Mouse (Mus musculus) MEL (cell line): Measurements from ENCODE around the gene Slc12a8. TPM values are rescaled to one million over a fixed set of nuclear protein-coding genes. Genes with fewer than 3 reads are reported as not detected.

Source experiments
- DNase-seq: peaks from one replicate; pipeline ENCODE4 v3.0.0; 2011; ENCODE audit warnings: low read depth, low spot score
- H3K27ac ChIP-seq: 2 replicates; pipeline ENCODE4 v1.5.1; 2012; ENCODE audit warnings: low read depth, mild to moderate bottlenecking, control low read depth, low read length, moderate library complexity; ENCODE audit not compliant: control insufficient read depth
- H3K27me3 ChIP-seq, 2 experiments: fragments of 150-350 bp in 1 of 2; sonication (generic) in 1 of 2; 2 replicates each; pipeline ENCODE4 v1.6.1; 2012; ENCODE audit warnings: low read length in 2 of 2, mild to moderate bottlenecking in 2 of 2, improper control_type of control experiment in 1 of 2, moderate library complexity in 1 of 2; ENCODE audit not compliant: insufficient read depth in 2 of 2, control insufficient read depth in 1 of 2
- H3K36me3 ChIP-seq, 2 experiments: 2 replicates each; pipeline ENCODE4 v1.6.1; 2012 to 2014; ENCODE audit warnings: low read length in 2 of 2, improper control_type of control experiment in 1 of 2, inconsistent platforms in 1 of 2, mild to moderate bottlenecking in 1 of 2; ENCODE audit not compliant: insufficient read depth in 2 of 2, control insufficient read depth in 1 of 2
- H3K4me1 ChIP-seq, 2 experiments: fragments of 150-350 bp in 1 of 2; sonication (generic) in 1 of 2; 2 replicates each; pipeline ENCODE4 v1.6.1; 2012; ENCODE audit warnings: low read length in 2 of 2, improper control_type of control experiment in 1 of 2, mild to moderate bottlenecking in 1 of 2; ENCODE audit not compliant: insufficient read depth in 2 of 2, control insufficient read depth in 1 of 2
- H3K4me3 ChIP-seq, 2 experiments: fragments of 150-350 bp in 1 of 2; sonication (generic) in 1 of 2; 2 replicates each; pipeline ENCODE4 v1.5.1; 2012; ENCODE audit warnings: low read depth in 2 of 2, low read length in 2 of 2, mild to moderate bottlenecking in 2 of 2, moderate library complexity in 2 of 2, control low read depth in 1 of 2, improper control_type of control experiment in 1 of 2; ENCODE audit not compliant: control insufficient read depth in 1 of 2, insufficient read depth in 1 of 2
- H3K79me2 ChIP-seq: 2 replicates; pipeline ENCODE4 v1.6.1; 2012; ENCODE audit warnings: mild to moderate bottlenecking, low read length, moderate library complexity; ENCODE audit not compliant: control insufficient read depth, poor library complexity, insufficient read depth
- H3K9ac ChIP-seq: 2 replicates; pipeline ENCODE4 v1.6.1; 2012; ENCODE audit warnings: low read depth, mild to moderate bottlenecking, control low read depth, low read length, moderate library complexity; ENCODE audit not compliant: control insufficient read depth, poor library complexity, severe bottlenecking
- H3K9me3 ChIP-seq: fragments of 150-350 bp; sonication (generic); replicated peaks from 2 replicates; pipeline ENCODE4 v1.6.1; 2012; ENCODE audit warnings: mild to moderate bottlenecking, low read length, improper control_type of control experiment, moderate library complexity; ENCODE audit not compliant: insufficient read depth
- BHLHE40 ChIP-seq: IDR thresholded peaks from 2 replicates; pipeline ENCODE4 v1.6.1; 2012; ENCODE audit warnings: low read depth, mild to moderate bottlenecking, inconsistent platforms, low read length, improper control_type of control experiment, borderline replicate concordance
- CHD2 ChIP-seq: IDR thresholded peaks from 2 replicates; pipeline ENCODE4 v1.6.1; 2011; ENCODE audit warnings: low read length, improper control_type of control experiment
- CTCF ChIP-seq, 3 experiments: IDR thresholded peaks in 2 of 3; conservative IDR thresholded peaks in 1 of 3; 2 replicates each; pipeline ENCODE4 v1.5.1; 2011 to 2012; ENCODE audit warnings: low read length in 3 of 3, low read depth in 2 of 3, mild to moderate bottlenecking in 2 of 3, improper control_type of control experiment in 1 of 3, inconsistent platforms in 1 of 3, mixed read lengths in 1 of 3, moderate library complexity in 1 of 3; ENCODE audit not compliant: control insufficient read depth in 1 of 3, insufficient read depth in 1 of 3, poor library complexity in 1 of 3, severe bottlenecking in 1 of 3
- E2F4 ChIP-seq: IDR thresholded peaks from 2 replicates; pipeline ENCODE4 v1.6.1; 2011; ENCODE audit warnings: low read depth, low read length, improper control_type of control experiment, borderline replicate concordance
- ELF1 ChIP-seq: IDR thresholded peaks from 2 replicates; pipeline ENCODE4 v1.6.1; 2014; ENCODE audit warnings: low read depth, mild to moderate bottlenecking, inconsistent platforms, low read length, improper control_type of control experiment, moderate library complexity
- EP300 ChIP-seq, 2 experiments: IDR thresholded peaks; 2 replicates each; pipeline ENCODE4 v1.6.1; 2011; ENCODE audit warnings: improper control_type of control experiment in 2 of 2, low read length in 2 of 2, low read depth in 1 of 2, mild to moderate bottlenecking in 1 of 2
- GATA1 ChIP-seq: IDR thresholded peaks from 2 replicates; pipeline ENCODE4 v1.6.1; 2011; ENCODE audit warnings: low read depth, low read length, improper control_type of control experiment
- JUND ChIP-seq: IDR thresholded peaks from 2 replicates; pipeline ENCODE4 v1.6.1; 2011; ENCODE audit warnings: low read depth, mild to moderate bottlenecking, improper control_type of control experiment, low read length
- KAT2A ChIP-seq: conservative IDR thresholded peaks from 2 replicates; pipeline ENCODE4 v1.6.1; 2012; ENCODE audit warnings: low read depth, low read length, improper control_type of control experiment, inconsistent platforms
- MAFK ChIP-seq: IDR thresholded peaks from 2 replicates; pipeline ENCODE4 v1.6.1; 2011; ENCODE audit warnings: low read depth, mild to moderate bottlenecking, low read length, improper control_type of control experiment, borderline replicate concordance
- MAX ChIP-seq: IDR thresholded peaks from 2 replicates; pipeline ENCODE4 v1.6.1; 2011; ENCODE audit warnings: low read length, improper control_type of control experiment
- MAZ ChIP-seq: IDR thresholded peaks from 2 replicates; pipeline ENCODE4 v1.6.1; 2012; ENCODE audit warnings: low read depth, mild to moderate bottlenecking, inconsistent platforms, low read length, improper control_type of control experiment
- MEF2A ChIP-seq: IDR thresholded peaks from 2 replicates; pipeline ENCODE4 v1.6.1; 2014; ENCODE audit warnings: low read depth, mild to moderate bottlenecking, inconsistent platforms, low read length, improper control_type of control experiment; ENCODE audit not compliant: poor library complexity, insufficient replicate concordance, severe bottlenecking; ENCODE audit errors: extremely low read depth
- MXI1 ChIP-seq: IDR thresholded peaks from 2 replicates; pipeline ENCODE4 v1.6.1; 2011; ENCODE audit warnings: mild to moderate bottlenecking, low read depth, low read length, improper control_type of control experiment
- MYB ChIP-seq: IDR thresholded peaks from 2 replicates; pipeline ENCODE4 v1.6.1; 2011; ENCODE audit warnings: mild to moderate bottlenecking, low read depth, low read length, improper control_type of control experiment
- MYC ChIP-seq: IDR thresholded peaks from 2 replicates; pipeline ENCODE4 v1.6.1; 2011; ENCODE audit warnings: low read depth, mild to moderate bottlenecking, low read length, improper control_type of control experiment, moderate library complexity
- NELFE ChIP-seq: IDR thresholded peaks from 2 replicates; pipeline ENCODE4 v1.6.1; 2011; ENCODE audit warnings: low read depth, low read length, improper control_type of control experiment
- POLR2A ChIP-seq, 2 experiments: IDR thresholded peaks; 2 replicates each; pipeline ENCODE4 v1.6.1; 2011 to 2012; ENCODE audit warnings: low read length in 2 of 2, mild to moderate bottlenecking in 2 of 2, control low read depth in 1 of 2, improper control_type of control experiment in 1 of 2, low read depth in 1 of 2, moderate library complexity in 1 of 2; ENCODE audit not compliant: control insufficient read depth in 1 of 2, insufficient read depth in 1 of 2, poor library complexity in 1 of 2
- POLR2AphosphoS2 ChIP-seq: IDR thresholded peaks from 2 replicates; pipeline ENCODE4 v1.6.1; 2011; ENCODE audit warnings: low read length, improper control_type of control experiment
- RCOR1 ChIP-seq: IDR thresholded peaks from 2 replicates; pipeline ENCODE4 v1.6.1; 2012; ENCODE audit warnings: low read depth, mild to moderate bottlenecking, inconsistent platforms, low read length, improper control_type of control experiment
- SMC3 ChIP-seq: IDR thresholded peaks from 2 replicates; pipeline ENCODE4 v1.6.1; 2011; ENCODE audit warnings: low read depth, low read length, improper control_type of control experiment
- TAL1 ChIP-seq: IDR thresholded peaks from 2 replicates; pipeline ENCODE4 v1.6.1; 2012; ENCODE audit warnings: mild to moderate bottlenecking, inconsistent platforms, low read length, moderate library complexity, mixed read lengths
- TBP ChIP-seq: IDR thresholded peaks from 2 replicates; pipeline ENCODE4 v1.8.0; 2011; ENCODE audit warnings: low read depth, low read length, improper control_type of control experiment
- ZKSCAN1 ChIP-seq: IDR thresholded peaks from 2 replicates; pipeline ENCODE4 v1.6.1; 2012; ENCODE audit warnings: low read depth, mild to moderate bottlenecking, inconsistent platforms, low read length, improper control_type of control experiment, moderate library complexity
- ZMIZ1 ChIP-seq: IDR thresholded peaks from 2 replicates; pipeline ENCODE4 v1.6.1; 2012; ENCODE audit warnings: low read depth, mild to moderate bottlenecking, inconsistent platforms, low read length, improper control_type of control experiment, moderate library complexity
- polyA plus RNA-seq, 2 experiments: library from polyadenylated mRNA; stranded (reverse) in 1 of 2; unstranded in 1 of 2; fragments of >175 nt in 1 of 2; fragments of >200 nt in 1 of 2; gene quantifications; 2 replicates each; pipeline versions ENCODE4 v1.2.1 to v1.2.4; 2012; ENCODE audit warnings: low replicate concordance in 2 of 2, low read depth in 1 of 2; ENCODE audit not compliant: insufficient read length in 2 of 2, insufficient read depth in 1 of 2, missing spikeins in 1 of 2
- total RNA-seq: library from RNA; depleted of rRNA; stranded (reverse); fragments of 300-350 nt; gene quantifications from 2 replicates; pipeline ENCODE4 v1.2.3, GENCODE M21; 2012

The Slc12a8 gene
- total and polyA plus RNA-seq, 3 experiments, result 0.29 TPM; not detected in 2

DNA sequence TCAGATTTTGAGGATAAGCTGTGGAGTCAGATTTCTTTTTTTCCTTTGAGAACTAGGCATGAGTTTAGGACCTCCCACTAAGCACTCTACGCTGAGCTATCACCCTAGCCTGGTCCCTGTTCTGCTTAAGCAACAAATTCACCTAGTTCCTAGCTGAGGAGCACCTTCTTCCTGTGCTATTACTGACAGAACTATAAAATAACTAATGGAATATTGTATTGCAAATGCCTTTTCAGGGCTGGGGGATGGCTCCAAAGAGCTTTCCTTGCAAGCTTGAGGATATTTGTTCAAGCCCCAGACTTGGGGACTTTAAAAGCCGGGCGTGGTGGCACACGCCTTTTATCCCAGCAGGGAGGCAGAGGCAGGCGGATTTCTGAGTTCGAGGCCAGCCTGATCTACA lies 55.5 kb downstream of the Slc12a8 start:
- Histone ChIP-seq H3K27ac (no peak overlapping the region), H3K79me2 (no peaks in the 10 kb centered on the region), H3K4me1 (no peaks in the 10 kb centered on the region), H3K9me3 (no peaks in the 10 kb centered on the region), H3K36me3 (no peaks in the 10 kb centered on the region), H3K4me3 (no peak overlapping the region), H3K27me3 (peaks cover 0 to 3% of the 10 kb centered on the region in 2 experiments; a peak in 2 of 4 replicates), H3K9ac (no peak overlapping the region)
- no peak for DNase-seq
- no peak for TF ChIP-seq ZKSCAN1
- TF ChIP-seq TAL1, result no peak
- no peak for TF ChIP-seq ELF1
- no peak for TF ChIP-seq E2F4
- no peak for TF ChIP-seq KAT2A
- TF ChIP-seq MEF2A, result no peak
- TF ChIP-seq RCOR1, result no peak
- no peak for TF ChIP-seq BHLHE40
- no peak for TF ChIP-seq MYB
- TF ChIP-seq TBP, result no peak
- no peak for TF ChIP-seq MXI1
- no peak for TF ChIP-seq CHD2
- no peak for TF ChIP-seq NELFE
- TF ChIP-seq CTCF (IDR thresholded peaks at IDR 0.05 in 2 of 3, conservative IDR thresholded peaks at IDR 0.05 in 1 of 3; ENCODE audit: control insufficient read depth in 1 of 3, insufficient read depth in 1 of 3, low read depth in 2 of 3, low read length in 3 of 3, poor library complexity in 1 of 3, severe bottlenecking in 1 of 3), result no peak
- TF ChIP-seq SMC3, result no peak
- no peak for TF ChIP-seq POLR2AphosphoS2
- TF ChIP-seq MAX, result no peak
- TF ChIP-seq EP300 (IDR thresholded peaks at IDR 0.05; ENCODE audit: low read depth in 1 of 2, low read length in 2 of 2), result no peak
- no peak for TF ChIP-seq GATA1
- TF ChIP-seq MYC, result no peak

DNA sequence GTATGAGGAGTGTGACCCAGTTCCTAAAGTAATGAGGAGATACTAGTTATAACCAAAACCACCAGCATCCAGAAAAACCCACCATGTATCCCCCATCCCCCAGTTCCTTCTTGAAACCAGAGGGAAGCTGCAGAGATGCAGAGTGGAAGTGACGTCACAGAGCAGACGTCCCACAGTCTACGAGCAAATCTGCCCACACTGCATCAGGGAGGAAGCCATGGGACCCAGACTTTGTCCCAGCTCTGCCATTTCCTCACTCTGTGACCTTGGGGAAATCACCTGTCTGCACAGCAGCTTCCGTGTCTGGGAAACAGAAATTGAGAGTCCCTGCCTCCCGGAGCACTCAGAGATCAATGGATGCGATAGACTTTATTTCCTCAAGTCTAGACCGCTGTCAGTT lies 56.6 kb downstream of the Slc12a8 start:
- H3K4me3 ChIP-seq, result no peak overlapping the region
- no peak overlapping the region for H3K27ac ChIP-seq
- peaks cover 0 to 2% of the 10 kb centered on the region in 2 experiments; a peak in 2 of 4 replicates for H3K27me3 ChIP-seq
- no peaks in the 10 kb centered on the region for H3K36me3 ChIP-seq
- no peaks in the 10 kb centered on the region for H3K9me3 ChIP-seq
- H3K9ac ChIP-seq, result no peak overlapping the region
- TF ChIP-seq POLR2A (IDR thresholded peaks at IDR 0.05; ENCODE audit: control insufficient read depth in 1 of 2, insufficient read depth in 1 of 2, low read depth in 1 of 2, low read length in 2 of 2, poor library complexity in 1 of 2) (no peak), MXI1 (no peak), E2F4 (no peak), GATA1 (no peak), MYB (no peak), ZMIZ1 (no peak), JUND (no peak), RCOR1 (no peak), MAZ (no peak), MAFK (no peak), CTCF (IDR thresholded peaks at IDR 0.05 in 2 of 3, conservative IDR thresholded peaks at IDR 0.05 in 1 of 3; ENCODE audit: control insufficient read depth in 1 of 3, insufficient read depth in 1 of 3, low read depth in 2 of 3, low read length in 3 of 3, poor library complexity in 1 of 3, severe bottlenecking in 1 of 3) (no peak)
- H3K79me2 ChIP-seq, result no peaks in the 10 kb centered on the region
- no peaks in the 10 kb centered on the region for H3K4me1 ChIP-seq
- no peak for DNase-seq
